Mouse (Mus musculus) heart, postnatal 0 days (tissue): ENCODE measurements around the gene Psmd1. TPM values are rescaled to one million over a fixed set of nuclear protein-coding genes. Genes with fewer than 3 reads are reported as not detected.

Source experiments
- ATAC-seq: fragments of 200-750 bp; cut with Nextera tagmentation; 2 replicates; pipeline ENCODE4 v1.8.0; 2017; ENCODE audit warnings: low read depth, moderate number of reproducible peaks, moderate library complexity; ENCODE audit not compliant: insufficient read depth
- DNase-seq: peaks from one replicate; pipeline ENCODE4 v3.0.0-alpha.2; 2016; ENCODE audit warnings: low spot score
- H3K27ac ChIP-seq: fragments of 300-500 bp; sonication (generic); 2 replicates; pipeline ENCODE4 v1.5.1; 2014; ENCODE audit warnings: low read depth, mild to moderate bottlenecking
- H3K27me3 ChIP-seq: fragments of 300-500 bp; sonication (generic); 2 replicates; pipeline ENCODE4 v1.6.1; 2014; ENCODE audit warnings: low read length, mixed read lengths; ENCODE audit not compliant: control insufficient read depth, insufficient read depth
- H3K36me3 ChIP-seq: fragments of 300-500 bp; sonication (generic); replicated peaks from 2 replicates; pipeline ENCODE4 v1.6.1; 2014; ENCODE audit warnings: low read length, mixed read lengths; ENCODE audit not compliant: control insufficient read depth, insufficient read depth
- H3K4me1 ChIP-seq: fragments of 300-500 bp; sonication (generic); 2 replicates; pipeline ENCODE4 v1.6.1; 2014; ENCODE audit warnings: antibody characterized with exemption; ENCODE audit not compliant: control insufficient read depth, insufficient read depth
- H3K4me2 ChIP-seq: fragments of 300-500 bp; sonication (generic); 2 replicates; pipeline ENCODE4 v1.6.1; 2014; ENCODE audit warnings: low read depth, mild to moderate bottlenecking, low read length, moderate library complexity
- H3K4me3 ChIP-seq: fragments of 300-500 bp; sonication (generic); 2 replicates; pipeline ENCODE4 v1.5.1; 2014; ENCODE audit warnings: low read depth, low read length
- H3K9ac ChIP-seq: fragments of 300-500 bp; sonication (generic); replicated peaks from 2 replicates; pipeline ENCODE4 v1.6.1; 2014; ENCODE audit warnings: low read depth, low read length, mixed read lengths
- H3K9me3 ChIP-seq: fragments of 300-500 bp; sonication (generic); replicated peaks from 2 replicates; pipeline ENCODE4 v1.6.1; 2016; ENCODE audit warnings: low read length; ENCODE audit not compliant: control insufficient read depth
- CTCF ChIP-seq: IDR thresholded peaks from 2 replicates; pipeline ENCODE4 v1.5.1; 2016; ENCODE audit warnings: antibody characterized with exemption, control low read depth, low read depth
- EP300 ChIP-seq: IDR thresholded peaks from 2 replicates; pipeline ENCODE4 v1.6.1; 2016; ENCODE audit warnings: antibody characterized with exemption, low read depth
- WGBS: fragments of 180-500 bp; shearing (Covaris S2); extraction: QIAGEN DNeasy Blood & Tissue Kit; methylation state at CpG from one replicate; pipeline ENCODE4 v1.1.7; 2014; 5-methylcytosine and 5-hydroxymethylcytosine counted together
- polyA plus RNA-seq: library from polyadenylated mRNA; unstranded; fragments of >200 nt; fragmentation: Nextera tagmentation; extraction: Ambion mirVana; gene quantifications from 2 replicates; pipeline ENCODE4 v1.2.1, GENCODE M21; 2015
- total RNA-seq: library from RNA; depleted of rRNA; stranded (reverse); fragments of >200 nt; gene quantifications from 2 replicates; pipeline ENCODE4 v1.2.3, GENCODE M21; 2014; ENCODE audit warnings: low replicate concordance

The Psmd1 gene
- total and polyA plus RNA-seq, 2 experiments from 2014 or later: 101 to 116 TPM

DNA sequence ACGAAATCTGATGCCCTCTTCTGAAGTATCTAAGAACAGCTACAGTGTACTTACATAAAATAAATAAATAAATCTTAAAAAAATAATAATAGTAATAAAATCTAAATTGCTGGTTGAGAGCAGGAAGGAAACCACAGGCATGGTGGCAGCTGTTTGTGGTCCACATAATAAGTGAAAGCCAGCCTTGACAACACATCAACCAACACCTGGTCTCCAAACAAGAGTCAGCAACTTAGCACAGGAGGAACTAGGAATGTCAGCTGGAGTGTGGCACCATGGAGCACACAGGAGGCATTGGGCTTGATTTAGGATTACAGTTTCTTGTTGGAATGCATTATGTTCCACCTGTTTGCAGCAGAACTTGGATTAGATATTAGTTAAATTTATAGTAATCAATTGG lies 40.9 kb downstream of the Psmd1 start:
- no peak for DNase-seq
- H3K4me1 ChIP-seq: no peaks in the 10 kb centered on the region
- no peak overlapping the region for H3K4me3 ChIP-seq
- H3K36me3 ChIP-seq: peaks cover 14% of the 10 kb centered on the region
- no peaks in the 10 kb centered on the region for H3K9me3 ChIP-seq
- no peaks in the 10 kb centered on the region for H3K27me3 ChIP-seq
- no peak overlapping the region for H3K9ac ChIP-seq
- no peak overlapping the region for H3K27ac ChIP-seq
- 100% methylated on average over 1 of the region's 1 CpGs for WGBS
- no peak overlapping the region for H3K4me2 ChIP-seq
- TF ChIP-seq CTCF: no peak
- TF ChIP-seq EP300: no peak
- no peak for ATAC-seq

- TF ChIP-seq EP300: no peak
- peak; percentile 26; the same call in 1 of the 2 replicates for TF ChIP-seq CTCF
- DNase-seq: peak; percentile 41
- no peak within 1 kb of the TSS for H3K4me2 ChIP-seq
- no peaks in the 10 kb centered on the region for H3K9me3 ChIP-seq
- H3K4me1 ChIP-seq: no peaks in the 10 kb centered on the region
- no peaks in the 10 kb centered on the region for H3K27me3 ChIP-seq
- H3K9ac ChIP-seq: no peak within 1 kb of the TSS
- WGBS: 49% methylated on average over 6 of the region's 6 CpGs
- H3K36me3 ChIP-seq: peaks cover 9% of the 10 kb centered on the region
- ATAC-seq: peak; percentile 58; the same call in 1 of the 2 replicates
- H3K4me3 ChIP-seq: no peak within 1 kb of the TSS
- H3K27ac ChIP-seq: no peak within 1 kb of the TSS
These were observed 47.6 kb downstream of the Psmd1 start, which contains the start of gene Htr2b for GRCm38 (mm10) chr1:86111779-86112178. TSS of gene Htr2b (minus strand) at chr1:86111970.

- TF ChIP-seq CTCF (no peak), EP300 (no peak)
- Histone ChIP-seq H3K4me3 (no peak overlapping the region), H3K36me3 (peaks cover 25% of the 10 kb centered on the region), H3K9me3 (no peaks in the 10 kb centered on the region), H3K27me3 (no peaks in the 10 kb centered on the region), H3K4me2 (no peak overlapping the region), H3K4me1 (no peaks in the 10 kb centered on the region), H3K9ac (no peak overlapping the region), H3K27ac (no peak overlapping the region)
- WGBS: 75% methylated on average over 3 of the region's 3 CpGs
- ATAC-seq (no peak), DNase-seq (no peak)
These were observed 50.0 kb downstream of the Psmd1 start for GRCm38 (mm10) chr1:86114141-86114540.

- no peak overlapping the region for H3K4me2 ChIP-seq
- H3K36me3 ChIP-seq: peaks cover 63% of the 10 kb centered on the region
- H3K9ac ChIP-seq: no peak overlapping the region
- H3K4me1 ChIP-seq: no peaks in the 10 kb centered on the region
- TF ChIP-seq CTCF (no peak), EP300 (no peak)
- no peak overlapping the region for H3K4me3 ChIP-seq
- ATAC-seq (no peak), DNase-seq (no peak)
- H3K27me3 ChIP-seq: no peaks in the 10 kb centered on the region
- H3K27ac ChIP-seq: no peak overlapping the region
- H3K9me3 ChIP-seq: no peaks in the 10 kb centered on the region
- WGBS: 90% methylated on average over 4 of the region's 4 CpGs
These were observed 55.4 kb downstream of the Psmd1 start for GRCm38 (mm10) chr1:86119549-86119948.

DNA sequence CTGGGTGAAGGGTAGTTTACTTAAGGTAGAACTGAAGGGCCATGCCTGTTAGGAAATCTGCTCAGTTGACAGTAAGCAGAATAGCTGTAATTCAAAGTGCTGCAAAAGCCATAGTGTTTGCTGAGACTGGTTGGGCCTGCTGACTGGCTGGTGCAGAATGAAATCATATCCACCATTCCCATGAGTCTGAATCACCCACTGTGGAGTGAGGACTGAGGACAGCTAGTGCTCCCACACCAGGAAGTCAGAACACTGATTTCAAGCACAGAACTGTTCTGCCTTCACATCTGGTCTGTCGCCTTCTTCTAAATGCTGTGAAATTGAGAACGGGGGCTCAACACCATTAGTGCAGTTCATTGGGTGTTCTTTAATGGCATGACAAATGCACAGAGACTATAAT lies 61.8 kb downstream of the Psmd1 start:
- no peak for DNase-seq
- peaks cover 79% of the 10 kb centered on the region for H3K36me3 ChIP-seq
- 95% methylated on average over 2 of the region's 2 CpGs for WGBS

DNA sequence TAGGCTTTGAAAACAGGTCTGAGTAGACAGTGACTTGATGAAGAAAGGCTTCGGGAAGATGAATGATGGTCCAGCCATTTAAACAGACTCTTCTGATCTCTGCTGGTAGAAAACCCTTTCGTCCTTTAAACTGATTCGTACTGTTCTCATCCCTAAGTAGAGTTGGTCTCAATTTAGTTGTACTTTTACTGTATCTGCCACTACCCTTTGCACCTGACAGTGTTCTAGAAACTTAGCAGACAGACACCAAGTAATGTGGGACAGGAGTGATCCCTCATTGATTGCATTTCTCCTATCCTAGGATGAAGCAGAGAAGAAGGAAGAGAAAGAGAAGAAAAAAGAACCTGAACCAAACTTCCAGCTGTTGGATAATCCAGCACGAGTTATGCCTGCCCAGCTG lies 69.2 kb downstream of the Psmd1 start, which contains the start of gene Gm21972:
TSS of gene Gm21972 (plus strand) at position 301 of the 400 bp plus-strand sequence.
- Histone ChIP-seq H3K4me1 (no peaks in the 10 kb centered on the region), H3K4me3 (no peak within 1 kb of the TSS), H3K9ac (no peak within 1 kb of the TSS), H3K4me2 (no peak within 1 kb of the TSS), H3K9me3 (no peaks in the 10 kb centered on the region), H3K27ac (no peak within 1 kb of the TSS), H3K36me3 (peaks cover 80% of the 10 kb centered on the region), H3K27me3 (no peaks in the 10 kb centered on the region)
- no peak for DNase-seq
- no peak for ATAC-seq
- TF ChIP-seq CTCF (no peak), EP300 (no peak)
- 96% methylated on average over 4 of the region's 4 CpGs for WGBS

More for the DNA sequence above, 61.8 kb downstream of the Psmd1 start:
- no peaks in the 10 kb centered on the region for H3K9me3 ChIP-seq
- TF ChIP-seq CTCF: no peak
- no peak for TF ChIP-seq EP300
- H3K9ac ChIP-seq: no peak overlapping the region
- no peaks in the 10 kb centered on the region for H3K4me1 ChIP-seq
- no peak overlapping the region for H3K4me3 ChIP-seq
- no peak overlapping the region for H3K27ac ChIP-seq
- no peak for ATAC-seq
- H3K27me3 ChIP-seq: no peaks in the 10 kb centered on the region
- no peak overlapping the region for H3K4me2 ChIP-seq
